Mouse (Mus musculus) urinary bladder, adult 2 months (tissue): ENCODE data around the gene Nkx2-1. TPM values are rescaled to one million over a fixed set of nuclear protein-coding genes. Genes with fewer than 3 reads are reported as not detected.
"Not testable (repeated sequence)": the region's sequence is repeated elsewhere in the genome, so short reads cannot be mapped to it uniquely, and the experiment has no call there.

Experiments used
- DNase-seq: peaks from one replicate; pipeline ENCODE4 v3.0.0; 2022; ENCODE audit warnings: low spot score
- polyA plus RNA-seq: library from polyadenylated mRNA; depleted of rRNA; stranded (reverse); fragments of >200 nt; gene quantifications from 2 replicates; pipeline ENCODE4 v1.2.3, GENCODE M21; 2012; rRNA removed

Gene Nkx2-1
- polyA plus RNA-seq = not detected in 2 replicates

DNA sequence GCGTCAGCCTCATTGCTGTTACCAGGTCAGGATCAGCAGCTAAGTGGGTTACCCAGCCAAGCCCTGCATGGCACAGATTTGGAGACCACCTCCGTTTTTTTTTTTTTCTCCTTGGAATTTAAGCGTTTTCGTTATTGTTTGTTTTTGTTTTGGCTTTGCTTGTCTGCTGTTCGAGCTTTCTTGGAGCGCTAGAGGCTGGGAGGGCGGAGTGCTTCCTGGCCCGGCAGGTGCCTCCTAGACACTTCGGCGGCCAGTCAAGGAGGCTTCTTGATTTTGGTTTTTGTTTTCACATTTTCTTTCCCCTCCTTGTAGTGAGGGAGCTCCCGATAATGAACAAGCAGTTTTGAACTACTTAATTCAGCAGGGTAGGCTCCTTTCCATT, at the start of gene Nkx2-1:
Gene Nkx2-1 (minus strand): TSS at position 25 of the 382 bp plus-strand sequence.
- no peak for DNase-seq

DNA sequence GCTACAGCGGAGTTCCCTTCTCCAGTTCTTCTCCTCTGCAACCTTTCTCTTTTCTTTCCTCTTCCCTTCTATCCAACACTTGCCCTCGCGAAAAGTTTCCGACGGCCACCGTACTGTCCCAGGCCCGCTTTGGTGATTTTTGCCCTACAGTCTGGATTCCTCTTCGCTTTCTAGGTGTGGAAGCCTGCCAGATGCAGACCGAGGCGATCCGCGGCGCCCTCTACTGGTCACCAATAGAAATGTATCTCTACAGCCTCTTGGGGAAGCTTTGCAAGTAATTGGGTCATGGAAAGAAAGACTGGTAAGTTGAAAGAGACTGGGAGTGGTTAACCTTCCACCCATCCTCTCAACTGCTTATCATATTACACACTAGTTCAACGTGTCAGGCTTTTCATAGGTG, 4.4 kb upstream of the Nkx2-1 start:
- peak; percentile 54 for DNase-seq

DNA sequence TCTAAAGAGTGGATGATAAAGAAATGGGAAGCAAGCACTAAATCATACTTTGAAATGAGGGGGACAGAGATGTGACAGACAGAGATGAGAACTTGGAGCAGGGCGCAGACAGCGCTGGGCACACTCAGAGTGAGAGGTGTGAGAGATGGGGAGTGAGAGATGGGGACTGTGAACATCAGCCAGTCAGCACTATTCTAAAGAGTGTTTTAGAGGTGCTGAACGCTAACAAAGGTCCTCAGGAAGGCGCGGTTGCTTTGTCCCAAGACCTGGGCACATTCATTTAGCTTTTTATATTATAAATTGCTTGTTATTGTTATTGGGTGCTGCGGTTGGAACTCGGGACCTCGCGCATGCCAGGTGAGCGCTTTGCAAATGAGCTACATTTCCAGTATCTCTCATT, 3.9 kb upstream of the Nkx2-1 start:
- DNase-seq = no peak

DNA sequence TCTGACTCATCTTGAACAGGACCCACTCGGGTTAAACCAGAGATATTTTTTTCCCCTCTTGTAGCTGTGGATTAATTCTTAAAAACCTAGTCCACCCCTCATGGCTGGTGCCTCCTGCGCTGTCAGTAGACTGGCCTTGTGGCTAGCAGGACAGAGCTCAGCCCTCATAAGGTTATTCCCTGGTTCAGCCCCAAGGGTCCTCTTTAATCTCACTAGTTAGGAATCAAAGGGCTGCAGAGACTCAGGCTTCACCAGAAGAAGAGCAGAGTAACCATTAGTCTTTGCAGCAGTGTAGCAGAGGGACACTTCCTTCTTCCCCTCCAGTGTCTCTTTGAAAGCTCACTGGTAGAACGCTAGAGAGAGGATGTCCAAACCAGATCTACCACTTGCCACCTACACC, 1.9 kb upstream of the Nkx2-1 start:
- no peak for DNase-seq

DNA sequence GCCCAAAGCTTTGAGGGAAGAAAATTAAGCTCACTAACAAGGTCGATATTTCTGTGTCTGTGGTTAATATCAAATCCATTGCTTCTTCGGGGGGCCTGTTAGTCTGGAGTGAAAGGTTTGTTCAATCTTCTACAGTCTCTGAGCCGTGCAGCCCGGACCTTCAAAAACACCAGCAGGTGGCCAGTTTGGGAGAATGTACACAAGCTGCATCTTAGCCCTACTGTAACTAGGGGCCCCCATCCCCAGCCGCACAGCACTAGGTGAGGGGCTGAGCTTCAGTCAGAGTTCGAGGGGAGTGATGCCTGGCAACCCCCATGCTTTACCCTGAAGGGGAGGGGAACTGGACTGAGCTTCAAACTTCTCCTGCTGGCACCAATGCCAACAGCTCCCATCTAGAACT, 1.2 kb upstream of the Nkx2-1 start:
- no peak for DNase-seq

DNA sequence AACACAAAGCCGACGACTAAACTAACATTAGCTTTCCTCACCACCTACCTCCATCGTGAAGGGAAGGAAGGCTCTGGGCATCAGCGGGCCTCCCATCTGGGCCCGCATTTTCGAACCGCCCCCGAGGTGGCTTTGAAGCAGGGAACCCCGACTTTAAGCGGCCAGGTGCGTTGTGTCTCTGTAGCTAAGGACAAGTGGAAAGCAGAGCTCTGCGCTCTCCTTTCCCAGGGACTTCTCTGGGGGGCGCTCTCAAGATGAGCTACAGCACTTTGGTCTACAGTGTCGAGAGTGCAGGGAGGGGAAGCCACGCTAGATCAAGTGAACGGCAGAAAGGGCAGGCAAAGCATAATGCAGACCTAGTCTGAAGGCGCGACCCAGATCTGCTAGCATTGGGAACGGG, 634 bp upstream of the Nkx2-1 start:
- no peak for DNase-seq

DNA sequence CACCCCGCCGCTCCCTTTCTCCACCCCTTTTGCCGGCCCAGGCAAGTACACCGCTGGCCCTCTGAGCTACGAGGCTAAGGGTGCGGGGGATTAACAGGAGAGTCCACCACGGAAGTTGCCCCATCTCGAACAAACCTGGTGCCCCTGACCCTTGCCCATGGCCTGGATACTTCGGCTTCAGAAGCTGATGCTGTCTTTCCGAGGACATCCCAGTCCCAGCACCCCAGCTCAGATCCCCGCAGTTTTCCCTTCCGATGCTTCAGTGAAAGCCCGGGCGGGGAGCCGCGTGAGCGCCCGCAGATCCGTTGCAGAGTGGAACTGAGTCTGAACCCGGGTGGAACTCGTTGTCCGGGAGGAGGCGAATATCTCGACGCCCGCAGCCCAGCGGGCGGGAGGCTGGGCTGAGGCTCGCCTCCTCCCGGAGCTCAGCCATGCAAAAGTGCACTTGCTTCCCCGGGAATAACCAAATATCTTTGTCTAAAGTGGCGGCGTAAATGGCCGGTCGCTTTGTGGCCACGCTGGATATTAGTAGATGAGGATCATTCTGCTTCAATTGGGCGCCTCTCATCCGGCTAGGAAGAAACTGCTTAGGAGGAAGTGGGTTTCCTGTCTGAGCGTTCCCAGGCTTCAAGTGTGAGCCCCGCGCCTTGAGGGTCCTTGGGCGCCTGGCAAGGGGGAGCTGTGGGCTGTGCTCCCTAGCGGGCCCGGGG, 379 bp downstream of the Nkx2-1 start:
- DNase-seq = no peak

DNA sequence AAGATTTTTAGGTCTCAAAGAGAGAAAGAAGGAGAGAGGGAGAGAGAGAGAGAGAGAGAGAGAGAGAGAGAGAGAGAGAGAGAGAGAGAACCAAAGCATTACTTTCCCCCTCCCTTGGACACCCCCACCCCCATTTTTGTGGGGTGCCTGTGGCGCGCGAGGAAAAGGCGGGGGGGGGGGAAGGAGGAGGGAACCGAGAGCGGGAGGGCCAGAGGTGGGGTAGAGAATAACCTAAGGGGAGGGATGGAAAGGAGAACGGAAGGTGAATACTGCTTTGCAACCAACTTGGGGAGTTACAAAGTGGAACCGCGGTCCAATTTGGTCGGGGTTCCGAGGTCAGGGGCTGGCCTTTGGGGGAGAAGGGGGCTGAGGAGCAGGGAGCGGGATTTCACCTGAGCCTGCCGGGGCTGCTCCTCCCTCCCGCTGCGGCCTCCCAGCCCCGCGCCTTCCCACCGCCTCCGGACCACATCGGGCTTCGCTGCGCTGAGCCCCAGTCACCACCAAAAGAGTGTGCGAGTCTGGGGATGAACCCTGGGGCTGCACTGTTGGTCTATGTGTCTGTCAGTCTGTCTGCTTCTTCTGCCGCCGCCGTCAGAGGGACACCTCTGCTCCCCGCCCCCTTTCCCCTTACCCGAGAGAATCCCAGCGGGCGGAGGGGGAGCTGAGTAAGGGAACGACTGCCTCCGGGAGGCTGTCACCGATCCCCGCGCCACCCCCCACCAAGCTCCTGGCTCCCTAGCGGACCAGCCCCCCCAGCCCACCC, 1.1 kb downstream of the Nkx2-1 start:
- no peak for DNase-seq

DNA sequence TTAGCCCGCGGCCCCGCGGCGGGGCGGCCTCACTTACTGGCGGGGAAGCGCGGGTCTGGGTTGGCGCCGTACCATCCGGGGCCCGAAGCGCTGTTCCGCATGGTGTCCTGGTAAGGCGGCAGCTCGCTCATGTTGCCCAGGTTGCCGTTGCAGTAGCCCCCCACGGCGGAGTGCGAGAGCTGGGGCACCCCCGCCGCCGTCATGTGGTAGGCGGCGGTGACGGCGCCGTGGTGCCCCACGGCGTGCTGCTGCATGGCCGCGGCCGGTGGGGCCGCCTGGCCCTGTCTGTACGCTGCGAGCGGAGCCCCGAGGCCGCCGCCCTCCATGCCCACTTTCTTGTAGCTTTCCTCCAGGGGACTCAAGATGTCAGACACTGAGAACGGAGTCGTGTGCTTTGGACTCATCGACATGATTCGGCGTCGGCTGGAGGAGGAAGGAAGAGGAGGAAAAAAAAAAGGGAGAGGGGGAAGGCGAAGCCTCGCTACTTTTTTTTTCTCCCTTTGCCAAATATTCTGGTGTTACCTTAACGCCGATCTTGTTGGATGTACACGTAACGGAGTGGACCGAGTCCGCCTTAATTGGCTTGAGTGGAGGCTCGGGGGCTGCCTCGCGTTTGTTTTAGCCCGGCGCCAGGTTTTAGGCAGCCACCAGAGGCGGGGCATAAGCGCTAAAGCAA, 1.9 kb downstream of the Nkx2-1 start:
- DNase-seq = no peak

DNA sequence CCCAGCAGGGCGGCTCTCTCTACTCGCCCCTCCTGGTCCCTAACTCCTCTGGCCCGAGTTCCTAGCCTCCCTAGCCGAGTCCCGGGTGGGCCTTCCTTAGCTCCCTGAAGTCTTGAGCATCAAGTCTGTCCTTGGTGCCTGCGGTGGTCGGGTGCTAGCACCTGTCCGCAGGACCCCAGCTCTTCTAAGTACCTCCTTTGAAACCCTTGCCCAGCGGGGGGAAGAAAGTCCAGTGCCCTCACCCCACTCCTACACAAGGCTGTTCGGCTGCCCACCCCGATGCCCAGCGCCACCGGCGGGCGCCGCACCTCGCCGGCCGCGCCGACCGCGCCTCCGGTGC, 2.4 kb downstream of the Nkx2-1 start:
- DNase-seq = no peak

DNA sequence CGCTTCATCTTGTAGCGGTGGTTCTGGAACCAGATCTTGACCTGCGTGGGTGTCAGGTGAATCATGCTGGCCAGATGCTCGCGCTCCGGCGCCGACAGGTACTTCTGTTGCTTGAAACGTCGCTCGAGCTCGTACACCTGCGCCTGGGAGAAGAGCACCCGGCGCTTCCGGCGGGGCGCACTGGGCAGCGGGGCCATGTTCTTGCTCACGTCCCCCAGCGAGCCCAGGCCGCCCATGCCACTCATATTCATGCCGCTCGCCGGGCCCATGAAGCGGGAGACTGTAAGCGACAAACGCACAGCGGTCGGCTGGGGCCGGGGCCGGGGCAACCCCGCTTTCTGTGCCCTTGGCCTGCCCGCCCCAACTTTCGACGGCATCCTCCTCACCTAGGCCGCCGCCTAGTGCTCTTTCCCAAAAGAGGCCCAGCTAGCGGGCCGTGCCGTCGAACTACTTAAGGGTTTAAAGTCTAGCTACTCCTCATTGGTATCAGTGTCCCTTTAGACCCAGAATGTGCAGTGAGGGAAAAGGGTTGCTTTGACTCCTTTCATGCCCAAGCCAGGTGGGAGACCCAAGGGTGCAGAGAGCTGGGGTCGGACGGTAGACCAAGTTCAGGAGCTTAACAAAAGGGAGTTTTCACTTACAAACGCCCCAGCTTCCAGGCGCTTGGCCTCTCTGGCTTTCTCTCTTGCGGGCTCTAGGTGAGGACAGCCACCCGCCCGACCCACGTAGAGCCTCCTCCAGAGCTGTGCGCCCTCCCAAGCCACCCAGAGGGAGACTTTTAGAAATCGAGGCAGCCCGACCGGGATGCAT, 3.0 kb downstream of the Nkx2-1 start:
- no peak for DNase-seq

DNA sequence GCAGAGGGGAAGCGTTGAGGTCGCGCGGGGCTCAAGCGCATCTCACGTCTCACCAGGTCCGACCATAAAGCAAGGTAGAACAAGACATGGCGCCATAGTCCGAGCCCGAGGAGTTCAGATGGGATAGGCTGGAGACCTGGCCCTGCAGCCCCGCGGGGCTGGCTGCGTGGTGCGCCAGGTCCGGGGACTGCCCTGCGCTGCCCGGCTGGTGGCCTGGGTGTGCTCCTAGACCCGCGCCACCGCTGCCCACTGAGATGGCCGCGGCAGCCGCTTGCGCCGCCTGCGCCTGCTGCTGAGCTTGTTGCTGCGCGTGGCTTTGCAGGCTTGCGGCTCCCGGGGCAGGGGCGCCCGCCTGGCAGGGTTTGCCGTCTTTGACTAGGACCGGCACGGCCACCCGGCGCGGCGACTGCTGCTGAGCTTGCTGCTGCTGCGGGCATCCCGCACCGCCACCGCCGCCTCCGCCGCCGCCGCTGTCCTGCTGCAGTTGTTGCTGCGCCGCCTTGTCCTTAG, 3.7 kb downstream of the Nkx2-1 start:
- DNase-seq = no peak

DNA sequence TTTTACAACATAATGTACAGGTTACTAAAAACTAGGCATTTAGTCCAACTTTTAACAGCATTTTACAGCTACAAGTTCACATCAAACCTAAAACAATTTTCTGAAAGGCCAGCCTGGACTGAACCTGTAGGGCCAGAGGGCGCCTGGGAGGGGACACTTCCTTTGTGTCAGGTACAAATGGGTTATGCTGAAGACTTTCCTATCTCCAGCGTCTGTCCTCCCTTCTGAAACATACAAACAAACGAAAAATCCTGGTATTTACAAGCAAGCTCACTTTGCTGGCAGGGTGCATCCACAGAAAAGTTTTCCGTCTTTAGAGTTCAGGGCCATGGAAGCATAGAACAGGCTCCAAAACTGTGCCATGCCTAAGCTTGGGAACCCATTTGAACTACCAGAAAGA, 4.6 kb downstream of the Nkx2-1 start:
- DNase-seq = no peak

DNA sequence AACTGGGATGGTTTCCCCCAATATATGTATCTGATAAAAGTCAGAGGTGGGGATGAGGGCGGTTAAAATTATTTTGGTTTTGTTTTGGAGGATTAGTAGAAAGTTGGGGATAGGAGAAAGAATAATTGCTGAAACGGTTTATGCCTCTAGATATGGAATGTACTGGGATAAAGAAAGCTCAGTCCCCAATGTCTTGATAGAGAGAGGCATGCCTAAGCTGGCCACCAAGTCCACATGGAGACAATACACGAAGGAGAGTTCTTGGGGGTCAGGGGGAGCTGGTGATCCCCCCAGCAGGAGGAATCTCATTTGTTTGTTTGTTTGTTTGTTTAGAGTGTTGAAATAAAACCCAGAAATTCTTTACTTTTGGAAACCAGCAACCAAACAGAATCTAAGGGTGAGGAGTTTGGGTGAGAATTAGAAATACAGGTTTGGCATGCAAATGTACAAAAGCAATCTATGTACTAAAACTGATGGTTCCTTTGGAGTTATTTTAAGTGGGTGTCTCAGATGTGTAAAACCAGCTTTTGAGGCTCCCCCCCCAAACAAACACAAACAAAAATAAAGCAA, 5.6 kb downstream of the Nkx2-1 start:
- DNase-seq = no peak

DNA sequence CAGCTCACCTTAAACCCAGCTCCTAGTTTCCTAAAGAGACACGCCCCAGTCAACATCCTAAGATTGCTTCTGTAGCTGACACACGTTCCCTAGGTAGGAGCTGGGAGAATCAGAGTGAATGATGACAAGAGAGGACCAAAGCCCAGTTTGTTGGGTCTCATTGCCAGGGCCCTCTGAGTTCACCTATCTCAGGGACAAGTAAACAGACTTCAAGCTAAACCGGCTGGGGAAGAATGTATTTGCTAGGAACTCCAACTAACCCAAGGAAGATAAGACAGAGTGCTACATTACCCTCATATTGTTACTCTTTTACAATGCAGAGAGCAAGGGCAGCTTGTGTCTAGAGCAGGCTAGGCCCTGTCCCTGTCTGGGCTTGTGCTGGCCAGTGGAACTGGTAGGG, 6.8 kb downstream of the Nkx2-1 start:
- DNase-seq = no peak

DNA sequence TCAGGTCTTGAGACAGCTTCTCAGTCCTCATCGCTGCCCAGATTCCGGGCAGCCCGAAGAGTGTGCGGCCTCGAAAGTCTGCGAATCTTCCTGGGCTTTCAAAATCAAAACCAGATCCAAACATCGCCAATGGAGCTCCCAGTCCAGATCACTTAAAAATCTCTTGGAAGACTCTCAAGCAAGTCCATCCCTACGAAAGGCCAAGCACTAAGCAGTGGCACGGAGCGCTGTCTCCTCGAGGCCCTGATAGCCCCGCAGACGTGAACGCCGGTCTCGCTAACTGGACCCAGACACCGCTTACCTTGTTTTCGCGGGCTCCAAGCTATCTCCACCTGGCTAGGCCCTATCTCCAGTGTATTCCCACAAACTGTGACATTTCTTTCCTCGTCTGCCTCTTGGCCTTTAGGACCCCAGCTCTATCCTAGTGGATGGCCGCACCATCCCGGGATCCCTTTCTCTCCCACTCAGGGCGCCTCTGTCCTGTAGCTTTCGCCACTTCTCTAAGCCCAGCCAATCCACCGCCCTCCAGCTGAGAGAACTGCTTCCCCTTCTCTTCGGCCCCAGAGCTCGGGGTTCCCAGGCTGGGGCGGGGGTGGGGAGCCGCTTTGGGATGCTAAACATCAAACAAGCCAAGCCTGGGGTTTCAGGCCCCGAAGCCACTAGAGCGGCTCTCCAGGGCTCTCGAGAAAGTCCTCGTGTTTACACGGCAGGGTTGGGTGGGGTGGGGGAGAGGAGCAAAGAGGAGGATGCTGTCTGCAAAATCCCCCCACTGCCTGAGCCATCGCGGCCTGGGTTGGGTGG, 7.6 kb downstream of the Nkx2-1 start:
- no peak for DNase-seq

DNA sequence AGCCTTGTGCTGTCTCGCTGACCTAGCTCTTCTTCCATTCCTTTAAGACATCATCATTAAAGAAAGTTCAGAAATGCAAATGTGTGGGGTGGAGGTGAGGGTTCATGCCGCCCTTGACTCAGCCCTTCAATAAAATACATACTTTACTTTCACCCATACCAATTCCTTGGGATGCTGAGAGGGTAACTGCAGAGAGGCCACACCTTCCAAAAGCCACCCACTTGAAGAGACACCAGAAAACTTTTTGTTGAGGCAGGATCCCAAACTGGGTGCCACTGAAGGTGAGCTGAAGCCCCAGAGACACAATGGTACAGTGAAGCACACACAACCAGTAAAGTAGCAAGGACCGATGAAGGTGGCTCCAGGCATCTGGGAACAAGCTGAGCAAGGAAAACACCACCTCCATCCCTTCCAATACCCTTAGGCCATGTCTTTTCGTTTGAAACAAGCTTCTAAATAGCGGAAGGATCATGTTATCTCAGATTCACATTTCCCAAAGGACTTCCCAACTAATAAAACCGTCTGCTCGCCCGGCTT, 8.6 kb downstream of the Nkx2-1 start:
- no peak for DNase-seq

DNA sequence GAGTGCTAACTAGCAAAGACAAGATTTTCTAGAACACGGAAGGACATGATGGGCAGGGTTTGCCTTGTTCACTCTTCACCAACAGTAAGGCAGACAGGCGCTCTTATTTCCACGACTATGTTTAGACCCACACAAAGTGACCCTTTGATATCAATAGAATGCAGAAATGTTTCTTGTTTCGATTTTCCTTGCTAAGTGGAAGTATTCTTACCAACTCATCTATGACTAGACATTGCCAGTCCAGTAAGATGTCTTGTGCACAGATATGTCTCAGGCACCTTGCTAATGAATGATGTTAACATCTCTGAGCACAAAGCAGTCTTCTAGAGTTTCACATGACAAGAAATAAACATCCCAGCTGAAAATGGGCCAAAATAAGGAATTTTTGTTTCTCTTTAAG, 9.6 kb downstream of the Nkx2-1 start:
- DNase-seq = no peak

DNA sequence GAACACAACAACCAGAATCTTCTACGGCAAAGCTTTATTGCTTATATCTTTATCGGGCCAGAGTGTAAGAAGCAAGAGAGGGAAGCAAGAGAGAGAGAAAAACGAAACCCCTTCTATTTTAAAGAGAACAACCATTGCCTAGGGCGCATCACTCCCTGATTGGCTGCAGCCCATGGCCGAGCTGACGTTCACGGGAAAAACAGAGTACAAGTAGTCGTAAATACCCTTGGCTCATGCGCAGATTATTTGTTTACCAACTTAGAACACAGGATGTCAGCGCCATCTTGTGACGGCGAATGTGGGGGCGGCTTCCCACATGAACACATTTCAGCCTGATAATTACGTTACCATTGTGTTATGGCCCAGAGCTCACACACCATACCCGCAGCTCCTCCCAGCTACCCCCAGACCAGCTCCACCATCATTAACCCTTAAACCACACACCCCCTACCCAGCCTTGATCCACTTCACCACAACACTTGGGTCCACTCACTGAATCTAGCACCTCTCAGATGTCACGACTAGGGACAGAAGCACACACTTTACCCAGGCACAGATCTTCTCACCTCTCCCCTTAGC, 11.4 kb downstream of the Nkx2-1 start:
- not testable (repeated sequence) for DNase-seq

DNA sequence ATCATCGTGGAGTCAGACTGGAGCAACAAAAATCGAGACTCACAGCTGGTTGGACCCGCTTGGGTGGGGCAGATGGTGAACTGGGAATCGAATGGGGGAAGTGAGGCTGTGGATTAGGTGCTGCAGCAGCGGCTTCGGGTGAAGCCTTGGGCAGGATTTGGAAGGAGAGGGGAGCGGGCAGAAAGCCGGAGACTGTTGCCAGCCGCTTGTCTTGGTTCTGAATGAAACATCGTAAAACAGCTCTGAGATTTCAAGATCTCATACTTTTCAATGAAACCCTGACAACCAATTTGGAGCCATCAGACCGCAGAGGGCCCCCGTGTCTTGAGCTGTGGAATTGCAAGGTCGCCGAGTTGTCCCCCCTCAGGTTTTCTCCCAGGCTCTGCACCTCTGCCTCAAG, 12.5 kb downstream of the Nkx2-1 start:
- no peak for DNase-seq
